Mouse (Mus musculus) kidney, embryonic 14.5 days (tissue): ENCODE measurements around the gene BC025920. TPM values are rescaled to one million over a fixed set of nuclear protein-coding genes. Genes with fewer than 3 reads are reported as not detected.
"Not testable (repeated sequence)": the region's sequence is repeated elsewhere in the genome, so short reads cannot be mapped to it uniquely, and the experiment has no call there.

Experiments
- ATAC-seq: fragments of 200-750 bp; cut with Nextera tagmentation; 2 replicates; pipeline ENCODE4 v1.8.0; 2017; ENCODE audit warnings: moderate number of reproducible peaks, mild to moderate bottlenecking, moderate TSS enrichment, moderate library complexity; ENCODE audit not compliant: low FRiP score, low TSS enrichment
- H3K27ac ChIP-seq: fragments of 300-500 bp; sonication (generic); 2 replicates; pipeline ENCODE4 v1.5.1; 2014; ENCODE audit warnings: low read depth, mild to moderate bottlenecking, low read length, moderate library complexity, mixed read lengths
- H3K27me3 ChIP-seq: fragments of 300-500 bp; sonication (generic); 2 replicates; pipeline ENCODE4 v1.6.1; 2014; ENCODE audit warnings: mild to moderate bottlenecking, low read length; ENCODE audit not compliant: control insufficient read depth, insufficient read depth
- H3K36me3 ChIP-seq: fragments of 300-500 bp; sonication (generic); 2 replicates; pipeline ENCODE4 v1.6.1; 2014; ENCODE audit warnings: low read length, mixed read lengths; ENCODE audit not compliant: control insufficient read depth, insufficient read depth
- H3K4me1 ChIP-seq: fragments of 300-500 bp; sonication (generic); 2 replicates; pipeline ENCODE4 v1.6.1; 2014; ENCODE audit warnings: low read length, mixed read lengths; ENCODE audit not compliant: control insufficient read depth, insufficient read depth
- H3K4me2 ChIP-seq: fragments of 300-500 bp; sonication (generic); replicated peaks from 2 replicates; pipeline ENCODE4 v1.6.1; 2014; ENCODE audit warnings: low read depth, mild to moderate bottlenecking, low read length
- H3K4me3 ChIP-seq: fragments of 300-500 bp; sonication (generic); 2 replicates; pipeline ENCODE4 v1.5.1; 2014; ENCODE audit warnings: mild to moderate bottlenecking, low read length
- H3K9ac ChIP-seq: fragments of 300-500 bp; sonication (generic); 2 replicates; pipeline ENCODE4 v1.6.1; 2014; ENCODE audit warnings: low read depth, mild to moderate bottlenecking, low read length, moderate library complexity
- H3K9me3 ChIP-seq: fragments of 300-500 bp; sonication (generic); 2 replicates; pipeline ENCODE4 v1.6.1; 2016; ENCODE audit warnings: low read length; ENCODE audit not compliant: control insufficient read depth
- WGBS: fragments of 180-500 bp; shearing (Covaris S2); extraction: QIAGEN DNeasy Blood & Tissue Kit; methylation state at CpG from one replicate; pipeline ENCODE4 v1.1.7; 2014; 5-methylcytosine and 5-hydroxymethylcytosine counted together
- polyA plus RNA-seq: library from polyadenylated mRNA; unstranded; fragments of >200 nt; fragmentation: Nextera tagmentation; extraction: Ambion mirVana; gene quantifications from 2 replicates; pipeline ENCODE4 v1.2.1, GENCODE M21; 2014

BC025920 gene
- polyA plus RNA-seq, 1 experiment from 2014 or later, result 0.84 TPM

DNA sequence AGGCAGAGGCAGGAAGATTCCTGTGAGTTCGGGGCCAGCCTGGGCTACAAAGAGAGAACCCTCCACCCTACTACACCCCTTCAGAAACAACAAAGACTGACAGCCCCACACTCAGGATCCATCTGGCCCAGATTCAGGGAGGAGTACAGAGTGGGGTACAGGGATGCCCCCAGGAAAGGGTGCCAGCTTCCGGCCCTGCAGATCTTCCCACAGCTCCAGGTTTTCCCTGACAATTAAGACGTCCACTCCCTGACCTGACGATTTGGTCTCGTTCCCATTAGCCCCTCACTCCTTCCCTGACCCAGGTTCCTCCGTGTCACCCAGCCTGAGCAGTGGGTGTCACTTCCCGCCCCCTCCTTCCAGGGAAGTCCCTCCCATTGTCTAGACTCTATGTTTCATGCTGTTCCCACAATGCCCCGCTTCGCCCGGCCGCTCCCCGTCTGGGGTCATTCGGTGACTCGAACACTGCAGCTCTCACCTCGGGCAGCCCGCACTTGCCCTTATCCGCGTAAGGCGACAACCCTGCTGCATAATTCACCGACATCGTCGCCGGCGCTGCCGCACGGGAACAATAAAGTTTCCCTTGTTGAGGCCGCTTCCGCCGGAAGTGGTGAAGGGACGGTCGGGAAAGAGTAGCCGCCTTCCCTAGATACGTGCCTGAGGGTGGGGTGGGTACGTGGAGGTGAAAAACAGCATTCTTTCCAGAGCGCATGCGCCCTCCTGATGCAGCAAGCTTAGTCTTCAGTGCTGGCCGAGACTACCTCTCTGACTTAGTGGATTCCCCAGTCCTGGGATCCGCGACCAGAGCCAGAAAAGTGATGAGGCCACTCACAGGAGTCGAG is 21.1 kb downstream of the BC025920 start, which contains the start of gene Sirt6:
Sirt6 (minus strand) TSS at position 804 of the 842 bp plus-strand sequence.
- Histone ChIP-seq H3K9ac (peak within 1 kb of the TSS; percentile 80), H3K36me3 (peaks cover 23% of the 10 kb centered on the region; the same call in 1 of the 2 replicates), H3K4me1 (peaks cover 4% of the 10 kb centered on the region; the same call in 1 of the 2 replicates), H3K4me3 (peak within 1 kb of the TSS; percentile 74), H3K9me3 (no peaks in the 10 kb centered on the region), H3K27ac (peak within 1 kb of the TSS; percentile 87), H3K27me3 (no peaks in the 10 kb centered on the region), H3K4me2 (peak within 1 kb of the TSS; percentile 83)
- 5% methylated on average over 40 of the region's 40 CpGs for whole genome bisulfite sequencing
- peak; percentile 88 for ATAC-seq

DNA sequence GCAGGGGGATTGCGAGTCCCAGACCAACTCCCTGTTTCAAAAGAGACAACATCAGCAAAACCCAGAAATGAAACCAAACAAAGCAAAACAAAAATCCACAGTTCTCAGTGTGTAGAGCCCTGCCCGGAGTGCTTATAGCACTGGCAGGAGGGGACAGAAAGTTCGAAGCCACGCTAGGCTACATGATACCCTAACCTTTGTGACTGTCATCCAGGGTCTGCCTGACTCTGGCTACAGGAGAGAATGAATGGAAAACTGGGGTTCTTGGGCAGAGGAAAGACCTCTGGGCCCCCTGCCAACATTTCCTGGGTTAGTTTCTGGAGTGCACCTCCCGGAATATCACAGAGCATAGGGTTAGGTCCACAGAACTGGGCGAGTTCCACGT is 21.8 kb downstream of the BC025920 start:
- H3K4me1 ChIP-seq, result peaks cover 4% of the 10 kb centered on the region; the same call in 1 of the 2 replicates
- H3K9ac ChIP-seq, result peak overlapping the region; percentile 80
- ATAC-seq, result peak; percentile 25
- H3K27me3 ChIP-seq, result no peaks in the 10 kb centered on the region
- H3K4me2 ChIP-seq, result peak overlapping the region; percentile 83
- H3K27ac ChIP-seq, result peak overlapping the region; percentile 87
- peaks cover 16% of the 10 kb centered on the region; the same call in 1 of the 2 replicates for H3K36me3 ChIP-seq
- H3K9me3 ChIP-seq, result no peaks in the 10 kb centered on the region
- WGBS, result 52% methylated on average over 7 of the region's 7 CpGs
- peak overlapping the region; percentile 74 for H3K4me3 ChIP-seq

DNA sequence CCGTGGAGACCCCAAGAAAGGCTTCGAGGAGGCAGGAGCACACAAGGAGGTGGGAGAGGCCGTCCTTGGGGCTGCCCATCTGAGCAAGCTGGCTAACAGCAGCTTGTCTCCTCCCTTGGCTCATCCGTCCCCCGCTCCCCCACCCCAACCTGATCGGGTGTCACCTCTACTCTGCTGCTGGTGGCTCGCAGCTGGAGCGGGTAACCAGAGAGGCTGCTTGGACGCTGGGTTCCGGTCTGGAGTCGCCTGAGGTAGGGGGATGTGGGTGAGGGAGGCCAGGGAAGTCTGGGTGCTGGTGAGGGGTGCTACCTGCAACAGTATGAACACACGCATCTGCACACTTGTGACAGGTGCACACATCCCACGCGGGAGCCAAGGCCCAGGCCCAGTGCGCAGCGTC is 22.3 kb downstream of the BC025920 start, which contains the start of gene Ankrd24:
Ankrd24 (plus strand) TSS at position 151 of the 400 bp plus-strand sequence.
- H3K4me3 ChIP-seq, result peak within 1 kb of the TSS; percentile 74
- peak; percentile 43 for ATAC-seq
- H3K4me2 ChIP-seq, result peak within 1 kb of the TSS; percentile 83
- no peaks in the 10 kb centered on the region for H3K9me3 ChIP-seq
- H3K27ac ChIP-seq, result peak within 1 kb of the TSS; percentile 87
- H3K27me3 ChIP-seq, result no peaks in the 10 kb centered on the region
- peak within 1 kb of the TSS; percentile 80 for H3K9ac ChIP-seq
- H3K4me1 ChIP-seq, result peaks cover 4% of the 10 kb centered on the region; the same call in 1 of the 2 replicates
- H3K36me3 ChIP-seq, result peaks cover 14% of the 10 kb centered on the region; the same call in 1 of the 2 replicates
- 51% methylated on average over 16 of the region's 16 CpGs for WGBS

DNA sequence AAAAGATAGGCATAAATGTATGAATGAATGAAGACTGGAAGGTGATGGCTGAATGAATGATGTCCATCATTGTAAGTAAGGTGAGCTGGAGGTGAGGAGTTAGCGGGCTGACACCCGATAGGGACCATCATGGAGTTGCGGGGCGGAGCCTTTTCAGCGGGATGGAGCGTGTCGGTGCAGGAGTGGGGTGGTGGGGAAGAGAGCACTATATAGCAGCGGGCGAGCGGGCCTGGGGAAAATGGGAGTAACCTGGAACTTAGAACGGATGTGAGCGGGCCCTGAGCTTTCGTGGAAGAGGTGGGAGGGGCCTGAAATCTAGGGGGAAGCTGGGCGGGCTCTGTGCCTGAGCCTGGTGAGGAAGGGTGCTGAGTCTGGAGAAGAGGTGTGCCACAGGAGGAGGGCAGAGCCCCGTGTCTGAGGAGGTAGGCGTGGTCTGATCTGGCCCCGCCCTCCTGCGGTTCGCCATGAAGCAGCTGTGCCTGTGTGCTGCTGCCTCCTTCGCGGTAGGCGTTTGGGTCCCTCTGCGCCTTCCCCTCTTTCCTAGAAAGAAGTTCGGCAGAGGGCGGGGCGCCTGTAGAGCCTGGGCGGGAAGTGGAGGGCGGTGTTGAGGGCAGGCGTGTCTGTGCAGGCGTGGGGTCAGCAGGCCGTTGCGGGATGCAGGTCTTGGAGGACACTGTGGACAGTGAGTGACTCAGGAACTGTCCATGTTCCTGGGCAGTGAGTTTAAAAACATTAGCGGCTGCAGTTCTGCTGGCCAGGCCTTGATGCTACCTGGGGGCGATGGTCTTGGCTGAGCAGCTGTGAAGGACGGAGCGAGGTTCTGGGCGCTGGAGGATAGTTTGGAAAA is 27.4 kb downstream of the BC025920 start:
- peak; percentile 92 for ATAC-seq
- Histone ChIP-seq H3K4me3 (peak overlapping the region; percentile 52), H3K27me3 (no peaks in the 10 kb centered on the region), H3K4me1 (peaks cover 5% of the 10 kb centered on the region; the same call in 1 of the 2 replicates), H3K36me3 (no peaks in the 10 kb centered on the region), H3K9me3 (no peaks in the 10 kb centered on the region), H3K9ac (peak overlapping the region; percentile 59), H3K4me2 (peak overlapping the region; percentile 70), H3K27ac (peak overlapping the region; percentile 73)
- 2% methylated on average over 37 of the region's 37 CpGs for WGBS

GRCm38 (mm10) chr10:81636338-81636737 is 30.3 kb downstream of the BC025920 start:
- no peaks in the 10 kb centered on the region for H3K36me3 ChIP-seq
- no peak overlapping the region for H3K4me3 ChIP-seq
- no peak overlapping the region for H3K9ac ChIP-seq
- H3K9me3 ChIP-seq, result no peaks in the 10 kb centered on the region
- ATAC-seq, result no peak
- no peaks in the 10 kb centered on the region for H3K27me3 ChIP-seq
- H3K27ac ChIP-seq, result no peak overlapping the region
- WGBS, result 17% methylated on average over 8 of the region's 8 CpGs
- no peak overlapping the region for H3K4me2 ChIP-seq
- peaks cover 5% of the 10 kb centered on the region; the same call in 1 of the 2 replicates for H3K4me1 ChIP-seq

- no peaks in the 10 kb centered on the region for H3K9me3 ChIP-seq
- H3K4me3 ChIP-seq, result no peak overlapping the region
- no peaks in the 10 kb centered on the region for H3K27me3 ChIP-seq
- H3K27ac ChIP-seq, result no peak overlapping the region
- no peak overlapping the region for H3K9ac ChIP-seq
- 75% methylated on average over 6 of the region's 6 CpGs for WGBS
- H3K36me3 ChIP-seq, result no peaks in the 10 kb centered on the region
- no peak for ATAC-seq
- peaks cover 14% of the 10 kb centered on the region for H3K4me1 ChIP-seq
- no peak overlapping the region for H3K4me2 ChIP-seq
Measured at GRCm38 (mm10) chr10:81638101-81638500, 32.0 kb downstream of the BC025920 start.

- ATAC-seq, H3K9me3 ChIP-seq, H3K36me3 ChIP-seq, H3K4me1 ChIP-seq, H3K27ac ChIP-seq, H3K9ac ChIP-seq, H3K4me3 ChIP-seq, H3K27me3 ChIP-seq, H3K4me2 ChIP-seq: not testable (repeated sequence)
- WGBS, result 47% methylated on average over 4 of the region's 4 CpGs
Measured at GRCm38 (mm10) chr10:81640825-81641224, 34.8 kb downstream of the BC025920 start.

DNA sequence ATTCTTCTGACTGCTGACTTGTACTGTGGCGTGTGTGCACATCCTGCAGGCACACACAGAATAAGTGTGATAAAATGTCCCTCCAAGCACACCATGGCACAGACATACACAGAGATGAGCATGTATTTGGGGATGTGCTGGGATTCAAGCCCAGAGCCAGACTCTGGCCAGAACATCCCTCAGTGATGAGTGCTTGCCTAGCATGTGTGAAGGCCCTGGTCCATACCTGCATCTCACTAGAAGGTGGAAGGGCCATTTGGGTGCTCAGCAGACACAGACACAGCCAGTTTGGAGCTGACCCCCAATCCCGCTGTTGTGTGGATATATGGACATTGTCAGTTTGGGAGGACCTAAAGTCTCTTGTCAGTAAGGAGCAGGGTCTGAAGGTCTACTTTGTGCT is 35.5 kb downstream of the BC025920 start:
- no peak overlapping the region for H3K9ac ChIP-seq
- ATAC-seq, result no peak
- no peaks in the 10 kb centered on the region for H3K36me3 ChIP-seq
- H3K27me3 ChIP-seq, result no peaks in the 10 kb centered on the region
- no peaks in the 10 kb centered on the region for H3K9me3 ChIP-seq
- no peak overlapping the region for H3K4me2 ChIP-seq
- 91% methylated on average over 2 of the region's 2 CpGs for WGBS
- H3K27ac ChIP-seq, result no peak overlapping the region
- H3K4me3 ChIP-seq, result no peak overlapping the region
- H3K4me1 ChIP-seq, result peaks cover 9% of the 10 kb centered on the region
